In genomic region chr7:101026836-101027235, GRCm38 (mm10) we compare ENCODE assay signal across 16 mouse cellular contexts. TPM values are rescaled to one million over a fixed set of nuclear protein-coding genes. Genes with fewer than 3 reads are reported as not detected.
"Had no signal": no experiment of that assay in that cellular context is flagged by ENCODE, and none has a peak within 500 bp of the region (broad histone marks: within the 10 kb centered on the region; RNA-seq: fewer than 3 reads in every experiment).

No protein-coding gene starts in this region.

- DNase-seq: kidney, adult 11 months; kidney, adult 8-10 months; kidney, postnatal 10 days; kidney, postnatal 36 days; layer of hippocampus, postnatal 36 days; lung, embryonic 14.5 days; midbrain, embryonic 14.5 days; thymus, adult 18-20 months; thymus, postnatal 4 days had no signal

- H3K36me3 ChIP-seq: intestine, embryonic 15.5 days; kidney, embryonic 15.5 days had no signal

- H3K4me3 ChIP-seq: intestine, embryonic 15.5 days; kidney, embryonic 15.5 days; left cerebral cortex, adult 2 months had no signal

- H3K27ac ChIP-seq: intestine, embryonic 15.5 days; kidney, embryonic 15.5 days; left cerebral cortex, adult 2 months; liver, embryonic 14.5 days had no signal

- ATAC-seq: intestine, embryonic 15.5 days had no signal

- H3K9me3 ChIP-seq: intestine, embryonic 15.5 days; kidney, embryonic 15.5 days had no signal

- H3K27me3 ChIP-seq: intestine, embryonic 15.5 days; kidney, embryonic 15.5 days had no signal

RNA-seq across cellular contexts. Expression of gene P2ry2, which starts 14.2 kb away (rescaled TPM):
- polyA plus RNA-seq: midbrain, embryonic 11.5 days; neural tube, embryonic 14.5 days had no signal

RNA-seq across cellular contexts. Expression of gene P2ry6, which starts 52.4 kb away (rescaled TPM):
- total RNA-seq: megakaryocyte-erythroid progenitor cell, adult 5-6 weeks had no signal
